In genomic region chr4:139624706-139625105, GRCm38 (mm10) we compare ENCODE assay signal across 10 mouse cellular contexts. TPM values are rescaled to one million over a fixed set of nuclear protein-coding genes. Genes with fewer than 3 reads are reported as not detected.
DNase-seq lines count a peak whose midpoint lies in the region; ATAC-seq lines count a peak whose summit lies in the region.
"Had no signal": no experiment of that assay in that cellular context is flagged by ENCODE, and none has a peak within 500 bp of the region (broad histone marks: within the 10 kb centered on the region; RNA-seq: fewer than 3 reads in every experiment).

No protein-coding gene starts in this region.

- peak overlapping the region; percentile 86; the same call in 1 of the 2 replicates for H3K4me2 ChIP-seq in heart, embryonic 15.5 days

- no peak overlapping the region for H3K9ac ChIP-seq in heart, embryonic 15.5 days
- H3K9ac ChIP-seq: limb, embryonic 12.5 days had no signal

- no peak overlapping the region for H3K27ac ChIP-seq in heart, embryonic 15.5 days
- H3K27ac ChIP-seq: limb, embryonic 12.5 days had no signal

- no peaks in the 10 kb centered on the region for H3K9me3 ChIP-seq in heart, embryonic 15.5 days (replicated peaks)
- H3K9me3 ChIP-seq: limb, embryonic 12.5 days had no signal

- no peaks in the 10 kb centered on the region for H3K36me3 ChIP-seq in heart, embryonic 15.5 days
- H3K36me3 ChIP-seq: limb, embryonic 12.5 days had no signal

- intact Hi-C loops in heart, postnatal 25 days (cut with DNase I): no loop called here

- DNase-seq in heart, postnatal 25 days (ENCODE audit: low spot score): no peak
- peak; percentile 38 for DNase-seq in brain, adult 2 months (ENCODE audit: low read depth, low spot score)
- peak; percentile 87 for DNase-seq in kidney, postnatal 14 days
- peak; percentile 79 for DNase-seq in lung, postnatal 36 days
- DNase-seq in thymus, postnatal 25 days: no peak
- no peak for DNase-seq in gastrocnemius, adult 8-10 months (ENCODE audit: low spot score in 2 of 2)
- no peak for DNase-seq in right cerebral cortex, postnatal 36 days (ENCODE audit: low spot score in 2 of 2)
- DNase-seq: embryo, embryonic 11 days had no signal

- H3K4me3 ChIP-seq in heart, embryonic 15.5 days: no peak overlapping the region

- no peaks in the 10 kb centered on the region for H3K27me3 ChIP-seq in heart, embryonic 15.5 days
- H3K27me3 ChIP-seq: limb, embryonic 12.5 days had no signal

- ATAC-seq in heart, embryonic 15.5 days (replicated peaks; ENCODE audit: insufficient number of reproducible peaks, insufficient read depth, low FRiP score, low read depth): no peak

- peaks cover 17% of the 10 kb centered on the region for H3K4me1 ChIP-seq in heart, embryonic 15.5 days (replicated peaks)

- 71% methylated on average over 10 of the region's 10 CpGs for WGBS in heart, embryonic 15.5 days

RNA-seq across cellular contexts. Expression of gene Aldh4a1, which starts 2.0 kb away (rescaled TPM):
- 25.2 and 33.2 TPM in 2 replicates for polyA plus RNA-seq in heart, embryonic 15.5 days (2015; fragmentation: Nextera tagmentation; extraction: Ambion mirVana)
- 10 to 100 TPM; 64.1 to 68.5 TPM for total RNA-seq in heart, postnatal 25 days (2021)
- 10 to 100 TPM; 59.0 to 74.1 (median 66.3) TPM for total RNA-seq in gastrocnemius, adult 8-10 months (2022)

RNA-seq across cellular contexts. Expression of gene Gm21969, which starts 21.7 kb away (rescaled TPM):
- polyA plus RNA-seq in heart, embryonic 15.5 days (2015; fragmentation: Nextera tagmentation; extraction: Ambion mirVana): 0.05 TPM in 1 of 2 replicates, not detected in the other
- not detected for total RNA-seq in heart, postnatal 25 days (2021)
- not detected for total RNA-seq in gastrocnemius, adult 8-10 months (2022)
- polyA plus RNA-seq: limb, embryonic 12.5 days had no signal

RNA-seq across cellular contexts. Expression of gene Tas1r2, which starts 28.6 kb away (rescaled TPM):
- polyA plus RNA-seq in heart, embryonic 15.5 days (2015; fragmentation: Nextera tagmentation; extraction: Ambion mirVana): not detected in 2 replicates
- total RNA-seq in heart, postnatal 25 days (2021): not detected
- total RNA-seq in gastrocnemius, adult 8-10 months (2022): not detected
- polyA plus RNA-seq: limb, embryonic 12.5 days had no signal

Comparison
In these comparisons a context has a peak if more than half of its experiments do, and no peak if none do; other contexts are left out.
1. DNase-seq: peak in brain, adult 2 months (single experiment), kidney, postnatal 14 days (single experiment) and lung, postnatal 36 days (single experiment); none in heart, postnatal 25 days (single experiment), thymus, postnatal 25 days (single experiment), gastrocnemius, adult 8-10 months (0 of 2) and right cerebral cortex, postnatal 36 days (0 of 2).